Mouse (Mus musculus): ENCODE results near the gene Glipr2.
A peak's percentile ranks its signal among the peaks of the same experiment; 100 is the strongest.

The Glipr2 gene

GRCm38 (mm10) chr4:43957292-43957845 is at the start of gene Glipr2:
TSS of gene Glipr2 (plus strand) at chr4:43957401.
- peak; percentile 50 to 65 for DNase-seq (ENCODE audit: low spot score in 2 of 2)

DNA sequence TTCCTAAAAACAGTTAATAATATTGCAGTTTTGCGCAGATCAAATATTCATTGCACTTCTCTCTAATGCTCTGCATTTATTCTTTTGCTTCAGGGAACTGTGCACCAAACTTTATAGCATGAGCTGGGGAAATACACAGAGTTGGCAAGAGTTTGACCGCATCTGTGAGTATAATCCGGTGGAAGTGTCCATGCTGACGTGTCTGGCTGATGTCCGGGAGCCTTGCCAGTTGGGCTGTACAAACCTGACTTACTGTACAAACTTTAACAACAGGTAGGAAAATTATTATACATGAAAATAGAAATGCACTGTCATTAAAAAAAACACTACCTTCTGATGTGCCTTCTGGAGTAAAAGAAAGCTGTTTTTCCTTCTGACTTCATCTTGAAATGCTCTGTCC is 39.0 kb upstream of the Glipr2 start:
- DNase-seq (ENCODE audit: low spot score in 2 of 2), result no peak

DNA sequence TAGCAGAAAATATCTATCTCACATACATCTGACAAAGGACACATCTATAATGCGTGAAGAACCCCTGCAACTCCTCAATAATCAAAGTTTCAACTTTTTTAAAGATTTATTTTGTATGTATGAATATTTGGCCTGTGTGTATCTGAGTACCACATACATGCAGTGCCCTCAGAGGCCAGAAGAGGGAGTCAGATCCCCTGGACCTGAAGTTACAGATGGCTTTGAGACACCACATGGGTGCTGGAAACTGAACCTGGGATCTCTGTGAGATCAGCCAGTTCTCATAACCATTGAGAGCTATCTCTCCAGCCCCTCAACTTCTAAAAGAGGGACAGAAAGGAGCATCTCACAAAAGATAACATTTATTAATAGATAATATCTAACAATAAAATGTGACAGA is 36.6 kb upstream of the Glipr2 start:
- no peak for DNase-seq (ENCODE audit: low spot score in 2 of 2)

DNA sequence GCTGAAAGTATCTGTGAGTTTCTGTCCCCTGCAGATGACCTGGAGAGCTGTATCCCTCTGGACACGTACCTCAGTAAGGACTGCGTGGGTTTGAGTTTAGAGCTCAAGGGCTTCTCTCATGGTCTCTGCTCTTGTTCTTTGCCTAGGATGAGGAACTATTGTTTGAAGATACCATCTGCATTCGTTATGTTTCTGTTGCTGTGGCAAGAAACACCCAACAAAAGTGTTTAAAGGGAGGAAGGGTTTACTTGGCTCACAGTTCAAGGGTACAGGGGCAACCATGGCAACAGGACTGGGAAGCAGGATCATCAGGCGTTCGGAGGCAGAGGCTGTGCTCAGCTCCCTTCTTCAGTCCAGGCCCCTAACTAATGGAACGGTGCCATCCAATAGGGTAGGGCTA is 32.1 kb upstream of the Glipr2 start:
- DNase-seq (ENCODE audit: low spot score in 2 of 2), result no peak

GRCm38 (mm10) chr4:43925779-43926178 is 31.4 kb upstream of the Glipr2 start:
- DNase-seq (ENCODE audit: low spot score in 2 of 2), result peak; percentile 79 to 83

DNA sequence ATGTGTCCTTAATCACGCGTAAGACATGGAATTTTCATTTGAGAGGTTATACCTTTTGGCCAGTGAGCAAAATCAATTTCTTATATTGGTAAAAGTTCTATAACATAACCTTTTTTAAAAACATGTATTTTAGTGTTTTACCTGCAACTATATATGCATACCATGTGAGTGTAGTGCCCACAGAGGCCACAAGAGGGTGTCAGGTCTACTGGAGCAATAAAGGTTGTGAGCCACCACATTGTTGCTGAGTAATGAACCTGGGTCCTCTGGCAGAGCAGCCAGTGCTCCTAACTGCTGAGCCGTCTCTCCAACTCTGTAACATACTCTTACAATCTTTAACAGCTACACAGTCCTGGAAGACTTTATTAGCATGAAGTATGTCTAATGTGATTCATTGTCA is 29.4 kb upstream of the Glipr2 start:
- no peak for DNase-seq (ENCODE audit: low spot score in 2 of 2)

DNA sequence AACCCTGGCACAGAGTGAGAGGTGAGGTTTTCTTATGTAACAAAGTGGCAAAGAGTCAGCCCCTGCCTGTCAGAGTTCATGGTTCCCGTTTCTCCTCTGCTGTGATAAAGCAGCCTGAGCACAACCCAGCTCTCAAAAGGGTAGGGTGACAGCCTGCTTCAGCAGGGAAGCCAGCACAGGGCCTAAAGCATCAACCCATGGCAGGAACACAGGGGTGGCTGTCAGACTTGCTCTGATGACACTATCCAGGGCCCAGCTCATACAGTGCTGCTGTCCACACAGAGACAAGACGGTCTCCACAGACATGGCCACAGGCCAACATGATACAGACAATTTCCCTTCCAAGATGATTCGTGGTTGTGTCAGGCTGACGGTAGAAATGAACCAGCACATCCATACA is 25.3 kb upstream of the Glipr2 start:
- no peak for DNase-seq (ENCODE audit: low spot score in 2 of 2)

DNA sequence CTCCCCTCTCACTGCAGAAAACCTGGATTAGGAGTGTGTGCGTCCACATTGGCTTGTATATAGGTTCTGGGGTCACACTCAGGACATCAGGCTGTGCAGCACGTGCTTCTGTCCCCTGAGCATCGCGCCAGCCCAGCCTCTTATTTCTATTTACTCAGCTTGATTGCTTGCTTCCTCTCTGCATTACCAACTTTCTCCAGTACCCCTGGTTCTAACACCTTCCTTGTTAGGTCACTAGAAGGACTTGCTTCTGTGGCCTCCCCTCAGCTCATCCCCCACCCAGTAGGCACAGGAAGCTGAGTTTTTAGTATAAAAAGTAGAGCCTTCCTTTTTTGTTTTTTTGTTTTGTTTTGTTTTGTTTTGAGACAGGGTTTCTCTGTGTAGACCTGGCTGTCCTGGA is 21.0 kb upstream of the Glipr2 start:
- DNase-seq (ENCODE audit: low spot score in 2 of 2), result no peak

DNA sequence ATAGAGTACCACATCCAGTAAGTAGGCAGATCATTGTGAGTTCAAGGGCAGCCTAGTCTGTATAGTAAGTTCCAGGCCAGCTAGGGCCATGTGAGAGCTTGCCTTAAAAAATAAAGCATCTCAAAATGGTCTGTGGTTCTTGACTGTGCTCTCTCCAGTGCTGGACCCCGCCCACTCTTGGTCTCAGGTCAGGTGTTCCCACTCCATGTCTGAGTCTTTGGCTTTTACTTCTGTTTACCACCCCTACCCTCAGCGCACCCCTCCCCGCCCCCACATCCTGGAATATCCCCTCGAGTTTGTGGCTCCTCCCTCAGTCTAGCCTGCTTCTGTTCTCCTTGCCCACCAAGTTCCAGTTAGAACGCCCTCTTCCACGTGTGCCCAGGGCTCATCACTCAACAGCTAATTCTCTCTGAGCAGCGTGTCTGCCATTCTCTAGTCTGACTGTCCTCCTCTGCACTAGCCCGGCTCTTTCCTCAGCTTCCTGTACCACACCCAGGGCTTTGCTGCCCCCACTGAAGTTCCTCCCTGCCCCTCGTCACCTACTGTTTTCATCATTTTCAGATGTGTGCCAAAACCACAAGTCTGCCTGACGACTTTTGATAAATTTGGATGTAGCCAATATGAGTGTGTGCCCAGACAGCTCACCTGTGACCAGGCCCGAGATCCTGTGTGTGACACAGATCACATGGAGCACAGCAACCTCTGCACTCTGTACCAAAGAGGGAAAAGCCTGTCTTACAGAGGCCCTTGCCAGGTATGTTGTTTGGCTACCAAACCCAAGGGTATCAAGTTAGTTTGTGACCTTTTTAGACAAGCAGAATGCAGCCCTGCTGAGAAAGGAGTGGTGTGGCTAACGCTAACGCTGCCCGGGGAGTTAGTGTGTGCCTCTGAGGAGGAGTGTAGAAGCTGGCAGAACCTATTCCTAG is 20.2 kb upstream of the Glipr2 start:
- no peak for DNase-seq (ENCODE audit: low spot score in 2 of 2)

GRCm38 (mm10) chr4:43941315-43941714 is 15.9 kb upstream of the Glipr2 start:
- DNase-seq (ENCODE audit: low spot score in 2 of 2), result no peak

DNA sequence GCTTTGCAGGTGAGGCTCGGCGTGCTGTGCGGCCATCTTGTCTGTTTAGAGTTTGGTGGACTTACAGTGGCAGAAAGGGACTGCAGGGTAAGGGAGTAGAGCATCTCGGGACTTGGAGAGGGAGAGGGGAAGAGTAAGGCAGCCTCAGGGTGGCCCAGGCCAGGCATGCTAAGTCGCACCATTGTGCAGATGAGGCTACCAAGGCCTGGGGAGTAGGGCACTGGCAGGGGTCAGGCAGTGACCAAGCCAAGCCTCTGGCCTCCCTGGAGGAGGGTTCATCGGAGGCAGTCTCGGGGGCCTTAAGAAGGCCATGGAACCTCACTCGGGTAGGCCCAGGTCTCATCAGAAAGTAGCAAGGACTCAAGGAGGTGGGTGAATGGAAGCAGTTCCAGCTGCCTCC is 14.8 kb upstream of the Glipr2 start:
- DNase-seq (ENCODE audit: low spot score in 2 of 2), result no peak

DNA sequence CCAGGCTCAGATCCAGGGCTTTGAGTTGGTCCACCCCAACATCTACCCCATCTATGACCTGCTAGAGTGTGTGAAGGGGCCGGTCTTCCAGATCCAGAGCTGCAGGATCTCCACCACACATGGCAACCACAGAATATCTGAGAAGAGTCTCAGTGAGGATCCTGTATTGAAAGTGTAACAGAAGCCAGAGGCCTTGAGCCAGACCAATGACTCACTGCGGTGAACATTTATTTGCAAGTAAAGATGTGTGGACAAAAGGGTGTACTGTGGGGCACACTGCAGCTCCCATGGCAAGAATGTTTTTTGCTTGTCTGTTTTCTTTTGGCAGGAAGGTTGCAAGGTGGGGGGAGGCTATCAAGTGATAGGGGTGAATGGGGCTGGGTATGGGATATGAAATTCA is 9.6 kb upstream of the Glipr2 start:
- no peak for DNase-seq (ENCODE audit: low spot score in 2 of 2)

- DNase-seq (ENCODE audit: low spot score in 2 of 2), result no peak
Observed at GRCm38 (mm10) chr4:43957846-43958461, 753 bp downstream of the Glipr2 start.

- no peak for DNase-seq (ENCODE audit: low spot score in 2 of 2)
Observed at GRCm38 (mm10) chr4:43959523-43960179, 2.5 kb downstream of the Glipr2 start.

DNA sequence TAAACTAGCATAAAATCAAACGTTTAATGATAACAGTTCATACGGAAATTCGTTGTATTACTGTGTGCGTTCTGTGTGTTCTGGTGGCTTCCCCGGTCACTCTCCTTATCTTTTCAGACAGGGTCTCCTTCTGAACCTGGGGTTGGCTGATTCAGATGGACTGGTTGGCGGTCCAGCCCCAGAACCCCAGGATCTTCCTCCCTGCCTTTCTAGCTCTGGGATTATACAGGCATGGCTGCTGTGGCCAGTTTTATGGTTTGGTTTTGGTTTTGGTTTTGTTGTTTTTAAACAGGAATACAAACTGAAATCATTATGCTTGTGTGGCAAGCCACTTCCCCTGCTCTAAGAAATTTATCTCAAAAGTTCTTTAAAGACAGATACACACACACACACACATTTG is 3.0 kb downstream of the Glipr2 start:
- no peak for DNase-seq (ENCODE audit: low spot score in 2 of 2)

DNA sequence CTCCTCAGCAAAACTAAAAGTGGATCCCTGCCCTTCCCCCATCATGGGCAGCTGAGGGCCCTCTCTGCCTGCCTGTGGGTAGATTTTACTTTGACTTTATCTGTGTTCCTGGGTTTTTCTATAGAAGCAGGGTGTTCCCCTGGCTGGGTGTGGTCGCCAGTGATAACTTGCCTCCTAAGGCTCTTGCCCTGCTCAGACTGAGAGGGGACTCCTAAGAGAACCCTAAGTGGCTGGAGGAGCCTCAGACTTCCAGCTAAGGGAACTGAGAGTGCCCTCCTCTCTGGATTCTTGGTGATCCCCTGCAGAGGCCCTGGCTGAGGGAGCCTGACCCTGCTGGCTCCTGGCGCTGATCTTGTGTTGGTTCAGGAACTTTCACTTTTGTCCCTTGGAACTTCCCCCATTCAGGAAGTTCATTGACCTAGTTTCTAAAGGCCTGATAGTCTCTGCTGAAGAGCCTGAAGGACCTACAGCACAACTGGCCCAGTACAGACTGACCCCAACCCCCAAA is 7.2 kb downstream of the Glipr2 start:
- DNase-seq (ENCODE audit: low spot score in 2 of 2), result no peak

DNA sequence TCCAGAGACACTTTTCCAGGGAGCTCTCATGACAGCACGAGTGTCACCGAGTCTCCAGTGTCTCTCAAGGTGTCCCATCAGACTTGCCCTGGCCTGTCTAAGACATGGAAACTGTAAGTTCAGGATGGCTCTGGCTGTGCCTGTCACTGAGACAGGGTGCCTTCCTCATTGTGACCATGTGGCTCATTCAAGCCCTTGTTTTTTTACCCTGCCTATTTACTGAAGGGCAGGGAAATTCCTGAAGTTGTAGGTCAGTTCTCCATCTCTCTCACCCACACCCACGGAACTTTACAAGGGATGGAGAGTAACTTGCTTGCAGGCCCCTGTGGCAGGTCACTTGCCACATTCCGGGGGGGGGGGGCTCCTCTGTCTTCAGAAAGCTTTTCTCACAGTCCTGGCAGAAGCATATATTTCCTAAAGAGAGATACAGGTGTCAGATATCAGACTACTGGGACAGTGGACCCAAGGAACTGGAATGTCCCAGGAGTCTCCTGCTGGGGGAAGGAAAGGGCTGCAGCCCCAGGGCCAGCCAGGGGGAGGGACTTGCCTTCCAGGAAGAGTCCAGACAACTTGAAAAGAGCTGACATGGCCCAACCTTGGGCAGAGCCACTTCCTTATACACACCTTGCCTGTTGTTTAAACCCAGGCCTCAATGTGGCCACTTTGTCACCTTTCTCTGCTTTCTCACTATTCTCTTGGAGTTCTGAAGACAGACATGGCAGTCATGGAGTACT is 7.9 kb downstream of the Glipr2 start:
- no peak for DNase-seq (ENCODE audit: low spot score in 2 of 2)

DNA sequence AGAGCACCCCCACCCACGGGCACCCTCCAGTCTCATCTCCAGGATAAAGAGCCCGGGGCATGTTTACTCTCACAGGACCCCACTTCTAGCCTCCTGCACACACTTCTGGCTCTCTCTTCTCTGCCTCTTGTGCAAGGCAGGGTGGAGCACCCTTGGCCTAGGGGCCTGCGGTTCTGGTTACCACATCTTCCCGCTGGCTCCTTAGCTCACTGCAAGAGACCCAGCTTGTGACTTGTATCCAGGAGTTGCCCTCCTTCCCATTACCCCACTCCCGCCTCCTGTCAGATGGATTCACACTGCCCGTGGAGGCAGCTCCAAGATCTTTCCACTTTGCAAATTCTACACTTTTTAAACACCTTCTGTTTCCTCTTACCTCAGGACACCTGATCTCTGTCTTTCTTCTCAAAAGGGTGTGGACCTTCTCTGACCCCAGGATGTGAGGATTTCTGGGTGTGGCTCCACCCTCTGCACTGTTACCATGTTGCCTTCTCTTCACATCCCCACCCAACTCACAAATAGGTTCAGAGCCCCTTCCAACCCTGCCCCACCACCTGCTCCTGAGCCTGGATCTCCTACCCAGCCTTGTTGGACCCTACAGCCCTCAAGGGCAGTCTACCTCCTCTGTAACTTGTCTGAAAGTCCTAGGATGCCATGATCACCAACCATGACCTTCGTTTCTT is 8.8 kb downstream of the Glipr2 start:
- no peak for DNase-seq (ENCODE audit: low spot score in 2 of 2)

- DNase-seq (ENCODE audit: low spot score in 2 of 2), result peak; percentile 26 to 39
Observed at GRCm38 (mm10) chr4:43968650-43969049, 11.4 kb downstream of the Glipr2 start.

GRCm38 (mm10) chr4:43969373-43969772 is 12.2 kb downstream of the Glipr2 start:
- no peak for DNase-seq (ENCODE audit: low spot score in 2 of 2)
